Mouse (Mus musculus) forebrain, embryonic 10.5 days (tissue): ENCODE results near the gene Cyp2t4. TPM values are rescaled to one million over a fixed set of nuclear protein-coding genes. Genes with fewer than 3 reads are reported as not detected.

Experiments
- DNase-seq: peaks from one replicate; pipeline ENCODE4 v3.0.0-alpha.2; 2017; ENCODE audit warnings: low spot score; ENCODE audit errors: extremely low spot score
- H3K27ac ChIP-seq: fragments of 300-500 bp; sonication (generic); 2 replicates; pipeline ENCODE4 v1.5.1; 2016; ENCODE audit warnings: mild to moderate bottlenecking
- H3K27me3 ChIP-seq: fragments of 300-500 bp; sonication (generic); 2 replicates; pipeline ENCODE4 v1.6.1; 2016; ENCODE audit warnings: mild to moderate bottlenecking; ENCODE audit not compliant: poor library complexity, severe bottlenecking
- H3K36me3 ChIP-seq: fragments of 300-500 bp; sonication (generic); replicated peaks from 2 replicates; pipeline ENCODE4 v1.6.1; 2016; ENCODE audit warnings: mild to moderate bottlenecking, moderate library complexity
- H3K4me1 ChIP-seq: fragments of 300-500 bp; sonication (generic); 2 replicates; pipeline ENCODE4 v1.6.1; 2016
- H3K4me3 ChIP-seq: fragments of 300-500 bp; sonication (generic); 2 replicates; pipeline ENCODE4 v1.5.1; 2016; ENCODE audit warnings: mild to moderate bottlenecking, moderate library complexity
- H3K9me3 ChIP-seq: fragments of 300-500 bp; sonication (generic); 2 replicates; pipeline ENCODE4 v1.6.1; 2016; ENCODE audit warnings: mild to moderate bottlenecking, moderate library complexity
- WGBS: fragments of 180-500 bp; shearing (Covaris S2); methylation state at CpG from one replicate; pipeline ENCODE4 v1.1.7; 2016; 5-methylcytosine and 5-hydroxymethylcytosine counted together
- polyA plus RNA-seq: library from polyadenylated mRNA; unstranded; fragments of >200 nt; fragmentation: Nextera tagmentation; extraction: Ambion mirVana; gene quantifications from 2 replicates; pipeline ENCODE4 v1.2.1, GENCODE M21; 2016

The Cyp2t4 gene
- polyA plus RNA-seq, 1 experiment from 2014 or later = 0.16 TPM

DNA sequence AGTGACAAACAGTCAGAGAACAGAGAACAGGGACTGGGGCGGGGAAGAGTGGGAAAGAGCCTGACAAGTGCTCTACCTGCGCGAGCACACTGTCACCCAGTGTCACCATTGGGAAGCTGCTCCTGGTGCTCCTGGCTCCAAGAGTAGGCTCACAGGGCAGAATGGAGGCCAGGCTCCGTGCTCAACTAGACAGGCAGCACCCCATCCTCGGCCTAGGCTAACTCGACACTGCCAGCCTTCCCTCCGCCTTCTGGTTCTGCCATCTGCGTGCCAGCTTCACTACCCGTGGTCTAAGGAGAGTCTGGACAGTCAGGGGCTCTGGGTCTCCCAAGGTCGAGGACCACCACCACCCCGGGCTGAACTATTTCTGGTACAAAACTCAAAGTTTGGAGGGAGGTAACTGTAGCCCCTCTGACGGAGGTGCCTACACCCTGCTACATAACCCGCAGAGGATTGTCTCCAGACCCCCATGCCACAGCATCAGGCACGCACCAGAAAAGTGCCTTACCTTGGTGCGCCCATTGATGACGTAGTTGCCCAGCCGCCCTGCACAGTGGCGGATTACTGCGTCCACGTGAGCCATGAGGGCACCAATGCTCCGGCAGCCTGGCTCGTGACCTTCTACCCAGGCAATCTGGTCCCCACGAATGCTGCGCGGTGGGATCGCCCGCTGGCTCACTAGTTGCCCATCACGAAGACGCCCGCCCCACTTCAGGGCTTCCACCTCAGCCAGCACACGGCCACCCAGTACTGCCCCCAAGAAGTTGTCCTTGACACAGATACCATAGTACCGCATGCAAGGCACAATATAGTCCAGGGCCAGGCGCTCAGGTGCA, 10.8 kb downstream of the Cyp2t4 start:
- DNase-seq = no peak
- WGBS = 88% methylated on average over 33 of the region's 33 CpGs
- Histone ChIP-seq H3K27me3 (no peaks in the 10 kb centered on the region), H3K4me3 (peak overlapping the region; percentile 77), H3K4me1 (peaks cover 65% of the 10 kb centered on the region), H3K27ac (0 out of 2 replicates have a peak overlapping the region, but pooled peaks have one; percentile 0), H3K36me3 (peaks cover 62% of the 10 kb centered on the region), H3K9me3 (no peaks in the 10 kb centered on the region)

DNA sequence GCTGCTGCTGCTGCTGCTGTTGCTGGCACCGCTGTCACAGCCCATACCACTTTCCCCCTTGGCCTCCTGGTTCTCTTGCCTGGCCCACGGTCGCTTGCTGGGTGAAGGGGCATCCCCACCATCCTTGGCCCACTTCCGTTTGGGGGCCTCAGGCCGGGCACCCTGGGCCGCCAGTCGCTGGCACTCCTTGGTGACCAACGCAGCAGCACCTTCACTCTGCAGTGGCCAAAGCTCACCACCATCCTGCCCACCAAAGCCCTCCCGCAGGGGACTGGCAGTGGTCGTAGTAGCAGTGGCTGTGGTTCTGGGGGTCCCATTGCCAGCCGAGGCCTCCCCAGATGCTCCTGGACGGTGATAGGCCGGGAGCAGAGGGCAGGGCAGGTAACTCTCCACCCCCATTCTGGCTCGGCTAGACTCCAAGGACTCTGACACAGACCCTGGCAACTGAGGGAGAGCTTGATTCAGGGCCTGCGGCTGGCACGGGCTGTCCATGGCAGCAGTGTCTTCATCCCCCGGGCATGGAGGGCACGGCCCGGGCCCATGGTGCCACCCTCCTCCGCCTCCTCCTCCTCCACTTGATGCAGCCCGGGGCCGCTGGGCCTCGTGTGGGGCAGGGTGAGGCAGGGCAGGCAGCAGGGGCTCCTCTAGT, 11.6 kb downstream of the Cyp2t4 start:
- H3K27me3 ChIP-seq = no peaks in the 10 kb centered on the region
- H3K4me3 ChIP-seq = peak overlapping the region; percentile 77
- H3K4me1 ChIP-seq = peaks cover 60% of the 10 kb centered on the region
- peaks cover 54% of the 10 kb centered on the region for H3K36me3 ChIP-seq
- peak overlapping the region; percentile 98 for H3K27ac ChIP-seq
- no peaks in the 10 kb centered on the region for H3K9me3 ChIP-seq
- 81% methylated on average over 23 of the region's 23 CpGs for WGBS
- DNase-seq = no peak

DNA sequence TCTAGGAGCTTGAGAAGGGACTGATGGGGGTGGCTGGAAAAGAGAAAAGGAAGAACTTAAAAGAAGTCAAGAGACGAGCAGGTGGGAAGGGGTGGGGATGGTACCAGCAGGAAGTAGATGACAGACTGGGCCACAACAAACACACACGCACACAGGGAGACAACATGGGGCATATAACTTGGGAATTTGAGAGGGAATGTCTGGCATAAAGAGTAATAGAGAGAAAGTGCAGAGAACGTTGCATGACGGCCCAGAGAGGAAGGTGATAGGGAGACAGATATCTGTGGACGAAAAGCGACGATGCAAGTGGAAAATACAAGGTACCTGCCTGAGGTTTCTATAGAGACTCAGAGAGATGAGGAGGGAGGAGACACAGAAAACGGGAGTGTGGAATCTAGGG, 12.2 kb downstream of the Cyp2t4 start:
- DNase-seq = no peak
- WGBS = 7% methylated on average over 8 of the region's 8 CpGs
- Histone ChIP-seq H3K36me3 (peaks cover 52% of the 10 kb centered on the region), H3K9me3 (no peaks in the 10 kb centered on the region), H3K27ac (peak overlapping the region; percentile 98), H3K27me3 (no peaks in the 10 kb centered on the region), H3K4me3 (peak overlapping the region; percentile 77), H3K4me1 (peaks cover 54% of the 10 kb centered on the region)

DNA sequence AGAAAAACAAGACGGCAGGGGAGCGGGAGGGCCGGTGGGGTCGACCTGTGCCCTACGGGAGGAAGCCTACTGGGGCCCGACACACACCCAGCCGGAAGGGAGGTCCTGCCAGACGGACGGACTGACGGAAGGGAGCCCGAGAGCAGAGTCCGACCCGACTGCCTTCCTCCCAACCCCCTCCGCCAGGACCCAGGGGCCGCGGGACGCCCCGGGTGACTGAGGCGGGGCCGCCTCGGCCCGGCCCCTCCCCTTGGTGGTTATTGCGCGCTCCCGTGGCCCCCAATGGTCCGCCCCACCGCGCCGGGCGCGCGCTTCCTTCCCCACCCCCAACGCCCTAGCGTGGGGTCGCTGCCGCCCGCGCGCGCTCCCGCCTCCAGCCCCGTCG, 12.7 kb downstream of the Cyp2t4 start:
- Histone ChIP-seq H3K36me3 (peaks cover 52% of the 10 kb centered on the region), H3K4me1 (peaks cover 50% of the 10 kb centered on the region), H3K27ac (peak overlapping the region; percentile 98), H3K9me3 (no peaks in the 10 kb centered on the region), H3K27me3 (no peaks in the 10 kb centered on the region), H3K4me3 (peak overlapping the region; percentile 77)
- DNase-seq = no peak
- WGBS = under 1% methylated on average over 35 of the region's 43 CpGs

DNA sequence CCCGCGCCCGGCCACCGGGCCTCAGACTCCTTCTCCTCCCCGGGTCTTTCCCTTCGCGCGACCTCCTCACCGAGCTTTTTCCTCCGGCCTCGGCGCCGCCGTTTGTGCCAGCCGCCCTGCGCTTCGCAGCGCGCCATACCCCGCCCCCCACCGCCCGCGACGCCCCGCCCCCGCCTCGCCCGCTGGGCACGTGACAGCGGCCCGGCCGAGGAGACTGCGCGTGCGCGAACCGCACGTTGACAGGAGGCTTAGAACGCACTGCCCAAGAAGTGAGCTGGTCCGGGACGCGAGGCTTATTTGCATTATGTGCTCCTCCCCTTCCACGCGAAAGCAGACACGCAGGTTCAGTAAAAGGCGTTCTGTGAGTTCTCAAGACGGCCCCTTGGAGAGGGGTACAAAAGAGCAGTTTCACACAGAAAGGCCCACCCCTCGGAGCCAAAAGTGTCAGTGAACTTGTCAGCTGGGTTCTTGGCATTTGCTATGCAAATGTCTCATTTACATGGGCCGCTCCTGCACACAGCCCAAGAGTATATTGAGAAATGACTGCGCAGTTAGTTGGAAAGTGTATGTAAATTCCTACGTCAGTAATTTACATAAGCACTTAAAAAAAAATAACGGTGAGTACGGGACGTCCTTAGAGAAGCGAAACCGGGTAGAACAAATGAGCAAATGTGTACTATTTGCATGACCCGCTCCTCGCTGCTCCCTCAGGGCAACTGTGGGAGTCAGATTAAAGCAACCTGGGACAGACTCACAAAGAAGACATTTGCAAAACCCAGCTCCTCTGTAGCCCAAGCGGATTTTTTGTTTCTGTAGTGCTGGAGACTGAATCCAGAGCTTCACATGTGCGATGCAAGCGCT, 13.3 kb downstream of the Cyp2t4 start, which contains the start of gene Egln2:
TSS of gene Egln2 (minus strand) at position 189 of the 861 bp plus-strand sequence.
- 2% methylated on average over 61 of the region's 61 CpGs for WGBS
- Histone ChIP-seq H3K4me1 (peaks cover 45% of the 10 kb centered on the region), H3K4me3 (peak within 1 kb of the TSS; percentile 77), H3K9me3 (no peaks in the 10 kb centered on the region), H3K36me3 (peaks cover 51% of the 10 kb centered on the region), H3K27me3 (no peaks in the 10 kb centered on the region), H3K27ac (peak within 1 kb of the TSS; percentile 98)
- DNase-seq = peak; percentile 94

DNA sequence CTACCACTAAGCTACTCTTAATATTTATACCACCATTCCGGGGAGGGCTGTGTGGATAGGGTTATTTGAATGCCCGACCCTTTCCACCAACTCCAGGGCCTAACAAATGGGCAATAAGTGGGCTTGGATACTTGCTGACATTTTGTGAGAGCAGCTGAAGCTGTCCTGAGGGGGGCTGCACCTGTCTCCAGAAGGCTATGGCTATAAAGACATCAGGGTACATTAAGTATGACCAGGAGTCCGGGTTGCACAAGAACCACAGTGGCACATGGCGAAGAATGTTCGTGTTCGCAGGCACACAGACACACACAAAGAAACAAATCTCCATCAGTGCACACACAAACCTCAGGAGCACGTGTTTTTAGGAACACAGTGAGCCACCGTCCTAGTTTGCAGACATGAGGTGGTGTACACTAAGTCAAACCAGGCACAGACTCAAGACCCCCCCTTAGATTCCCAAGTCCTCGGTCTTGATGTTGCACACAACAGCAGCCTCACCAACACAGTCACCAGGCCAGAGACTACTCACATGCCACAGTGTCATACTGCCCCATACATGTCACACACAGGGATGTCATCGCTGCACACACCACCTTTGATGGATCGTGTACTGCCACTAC, 14.1 kb downstream of the Cyp2t4 start:
- Histone ChIP-seq H3K4me1 (peaks cover 42% of the 10 kb centered on the region), H3K27me3 (no peaks in the 10 kb centered on the region), H3K4me3 (peak overlapping the region; percentile 77), H3K27ac (peak overlapping the region; percentile 98), H3K9me3 (no peaks in the 10 kb centered on the region), H3K36me3 (peaks cover 51% of the 10 kb centered on the region)
- 82% methylated on average over 11 of the region's 11 CpGs for whole genome bisulfite sequencing
- no peak for DNase-seq

DNA sequence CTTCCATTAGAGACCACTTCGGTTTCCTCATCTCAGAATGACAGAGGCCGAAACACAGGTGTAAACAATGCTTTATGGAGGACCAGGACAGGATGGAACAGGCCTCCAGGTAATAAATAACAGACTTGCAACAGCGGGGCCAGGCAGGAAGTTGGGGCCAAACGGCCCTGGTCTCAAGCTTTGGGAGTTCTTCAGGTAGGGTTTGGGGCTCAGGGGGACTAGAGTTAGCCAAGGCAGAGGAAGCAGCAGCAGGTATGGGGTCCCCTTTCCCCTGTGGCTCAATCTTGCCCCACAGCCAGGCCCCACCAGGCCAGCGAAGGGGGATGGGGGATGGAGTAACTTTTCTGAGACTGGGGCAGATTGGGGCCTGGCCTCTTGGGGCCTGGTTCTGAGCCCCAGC, 14.9 kb downstream of the Cyp2t4 start:
- Histone ChIP-seq H3K4me3 (0 out of 2 replicates have a peak overlapping the region, but pooled peaks have one; percentile 4), H3K36me3 (peaks cover 50% of the 10 kb centered on the region), H3K27me3 (no peaks in the 10 kb centered on the region), H3K4me1 (peaks cover 34% of the 10 kb centered on the region), H3K9me3 (no peaks in the 10 kb centered on the region), H3K27ac (no peak overlapping the region)
- no peak for DNase-seq
- WGBS = 89% methylated on average over 5 of the region's 5 CpGs

DNA sequence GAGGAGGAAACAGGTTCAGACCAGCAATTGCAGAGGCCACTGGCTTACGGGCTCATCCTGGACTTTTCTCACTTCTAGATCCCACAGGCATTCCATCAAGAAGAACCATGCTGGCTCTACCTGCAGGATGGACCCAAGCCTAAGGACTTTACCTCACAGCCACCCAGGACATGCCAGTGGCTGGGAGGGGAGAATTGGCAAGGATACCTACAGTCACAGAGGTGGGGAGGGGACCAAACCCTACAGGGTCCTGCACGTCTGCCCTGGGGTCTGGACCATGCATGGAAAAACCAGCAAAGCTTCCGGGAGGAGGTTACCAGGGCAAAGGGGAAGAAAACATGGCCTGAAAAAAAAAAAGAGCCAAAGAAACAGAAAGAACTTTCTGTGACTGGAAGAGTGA, 17.5 kb downstream of the Cyp2t4 start:
- WGBS = 87% methylated on average over 3 of the region's 3 CpGs
- H3K4me3 ChIP-seq = no peak overlapping the region
- H3K27ac ChIP-seq = no peak overlapping the region
- H3K36me3 ChIP-seq = peaks cover 53% of the 10 kb centered on the region
- DNase-seq = no peak
- H3K4me1 ChIP-seq = peaks cover 9% of the 10 kb centered on the region
- no peaks in the 10 kb centered on the region for H3K27me3 ChIP-seq
- no peaks in the 10 kb centered on the region for H3K9me3 ChIP-seq

DNA sequence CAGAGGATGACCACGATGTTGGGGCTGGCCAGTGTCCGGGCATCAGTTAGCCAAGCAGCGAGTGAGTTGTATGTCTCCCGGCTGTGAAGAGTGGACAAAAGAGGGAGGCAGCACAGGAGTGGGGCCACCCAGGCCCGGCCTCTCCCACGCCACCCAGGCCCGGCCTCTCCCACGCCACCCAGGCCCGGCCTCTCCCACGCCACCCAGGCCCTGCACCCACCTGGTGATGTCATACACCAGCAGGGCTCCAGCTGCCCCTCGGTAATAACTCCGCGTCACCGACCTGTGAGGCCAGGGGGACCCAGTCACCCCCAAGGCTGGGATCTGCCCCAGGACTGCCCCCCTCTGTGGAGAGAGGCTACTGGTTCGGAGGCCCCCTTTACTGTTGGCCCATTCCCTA, 21.0 kb downstream of the Cyp2t4 start:
- Histone ChIP-seq H3K4me1 (peaks cover 11% of the 10 kb centered on the region), H3K4me3 (no peak overlapping the region), H3K9me3 (no peaks in the 10 kb centered on the region), H3K27me3 (no peaks in the 10 kb centered on the region), H3K27ac (no peak overlapping the region), H3K36me3 (peaks cover 50% of the 10 kb centered on the region)
- DNase-seq = no peak
- WGBS = 94% methylated on average over 15 of the region's 15 CpGs

DNA sequence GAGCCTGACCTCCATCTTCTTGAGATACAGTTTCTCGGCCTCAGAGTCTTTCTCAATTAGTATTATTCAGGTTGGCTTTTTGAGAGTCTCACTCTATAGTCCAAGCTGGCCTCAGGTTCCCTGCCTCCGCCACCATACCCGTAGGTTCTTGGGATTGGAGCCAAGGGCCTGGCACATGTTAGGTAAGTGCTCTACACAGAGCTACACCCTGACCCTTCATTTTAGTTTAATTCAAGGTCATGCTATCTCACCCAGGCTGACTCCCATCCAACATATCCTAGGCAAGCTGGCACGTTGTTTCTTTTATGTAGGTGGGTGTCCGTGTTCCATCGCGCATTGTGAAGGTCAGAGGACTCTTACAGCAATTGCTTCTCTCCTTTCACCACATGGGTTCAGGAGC, 21.4 kb downstream of the Cyp2t4 start:
- Histone ChIP-seq H3K9me3 (no peaks in the 10 kb centered on the region), H3K27me3 (no peaks in the 10 kb centered on the region), H3K27ac (no peak overlapping the region), H3K4me1 (peaks cover 15% of the 10 kb centered on the region), H3K4me3 (no peak overlapping the region), H3K36me3 (peaks cover 50% of the 10 kb centered on the region)
- WGBS = 91% methylated on average over 7 of the region's 7 CpGs
- no peak for DNase-seq

DNA sequence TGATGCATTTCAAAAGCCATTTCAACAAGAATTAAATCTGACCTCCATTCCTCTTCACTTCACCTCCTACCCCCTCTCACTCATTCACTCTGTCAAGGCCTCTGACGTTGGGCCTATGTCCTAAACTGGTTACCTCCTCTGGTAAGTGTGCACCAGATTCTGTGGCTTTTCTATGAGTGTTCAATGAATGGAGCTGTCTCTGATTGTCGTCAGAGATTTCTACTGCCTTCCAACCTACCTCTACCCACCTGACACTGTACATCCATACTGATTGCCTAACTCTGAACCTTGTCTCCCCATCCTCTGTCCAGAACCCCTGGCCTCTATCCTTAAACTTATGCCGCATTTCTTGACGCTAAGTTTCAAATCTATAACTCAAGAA, 24.4 kb downstream of the Cyp2t4 start:
- Histone ChIP-seq H3K4me3 (peak overlapping the region; percentile 62), H3K9me3 (no peaks in the 10 kb centered on the region), H3K27me3 (no peaks in the 10 kb centered on the region), H3K4me1 (peaks cover 24% of the 10 kb centered on the region), H3K27ac (peak overlapping the region; percentile 86), H3K36me3 (peaks cover 32% of the 10 kb centered on the region)
- no peak for DNase-seq
- WGBS = 23% methylated on average over 4 of the region's 4 CpGs
